Mouse (Mus musculus) E14TG2a.4 (cell line): ENCODE measurements around the gene Defb47.

Source experiments
- CTCF ChIP-seq: conservative IDR thresholded peaks from 2 replicates; pipeline ENCODE4 v1.5.1; 2014; ENCODE audit warnings: low read length
- POU5F1 ChIP-seq: IDR thresholded peaks from 2 replicates; pipeline ENCODE4 v1.6.1; 2014; ENCODE audit warnings: low read length, borderline replicate concordance

GRCm38 (mm10) chr14:62991849-62992510 is 5.9 kb upstream of the Defb47 start:
- TF ChIP-seq CTCF: no peak
- TF ChIP-seq POU5F1: no peak
